Mouse (Mus musculus) liver, embryonic 14.5 days (tissue): Measurements from ENCODE around the gene Mcmbp. TPM values are rescaled to one million over a fixed set of nuclear protein-coding genes. Genes with fewer than 3 reads are reported as not detected.
"Not testable (repeated sequence)": the region's sequence is repeated elsewhere in the genome, so short reads cannot be mapped to it uniquely, and the experiment has no call there.

Experiments
- ATAC-seq: fragments of 200-750 bp; cut with Nextera tagmentation; 2 replicates; pipeline ENCODE4 v1.8.0; 2017; ENCODE audit warnings: moderate number of reproducible peaks, mild to moderate bottlenecking, moderate library complexity; ENCODE audit not compliant: insufficient read depth
- DNase-seq, 3 experiments: peaks; one replicate each; pipeline ENCODE4 v3.0.0-alpha.2; 2012 to 2013; ENCODE audit warnings: low read depth in 3 of 3, low spot score in 3 of 3
- H3K27ac ChIP-seq: fragments of 300-500 bp; sonication (generic); 2 replicates; pipeline ENCODE4 v1.5.1; 2014; ENCODE audit warnings: moderate library complexity, mild to moderate bottlenecking, control low read depth, inconsistent platforms
- H3K27me3 ChIP-seq: fragments of 300-500 bp; sonication (generic); 2 replicates; pipeline ENCODE4 v1.6.1; 2014; ENCODE audit warnings: mild to moderate bottlenecking, low read length, moderate library complexity; ENCODE audit not compliant: control insufficient read depth, insufficient read depth
- H3K36me3 ChIP-seq: fragments of 300-500 bp; sonication (generic); replicated peaks from 2 replicates; pipeline ENCODE4 v1.6.1; 2014; ENCODE audit warnings: low read depth; ENCODE audit not compliant: control insufficient read depth, insufficient read depth
- H3K4me1 ChIP-seq, 2 experiments: fragments of 200-500 bp in 1 of 2; fragments of 300-500 bp in 1 of 2; sonication (generic) in 1 of 2; replicated peaks; 2 replicates each; pipeline ENCODE4 v1.6.1; 2012 to 2014; ENCODE audit warnings: antibody characterized with exemption in 1 of 2, inconsistent platforms in 1 of 2, low read length in 1 of 2; ENCODE audit not compliant: control insufficient read depth in 2 of 2, insufficient read depth in 2 of 2
- H3K4me2 ChIP-seq: fragments of 300-500 bp; sonication (generic); 2 replicates; pipeline ENCODE4 v1.6.1; 2014; ENCODE audit warnings: low read depth, mild to moderate bottlenecking, control low read depth, moderate library complexity
- H3K4me3 ChIP-seq, 2 experiments: fragments of 200-500 bp in 1 of 2; fragments of 300-500 bp in 1 of 2; sonication (generic) in 1 of 2; 2 replicates each; pipeline ENCODE4 v1.5.1; 2012 to 2014; ENCODE audit warnings: low read depth in 2 of 2, low read length in 2 of 2, mild to moderate bottlenecking in 2 of 2, control low read depth in 1 of 2, inconsistent platforms in 1 of 2, moderate library complexity in 1 of 2; ENCODE audit not compliant: insufficient read depth in 1 of 2
- H3K9ac ChIP-seq: fragments of 300-500 bp; sonication (generic); replicated peaks from 2 replicates; pipeline ENCODE4 v1.6.1; 2014; ENCODE audit warnings: mild to moderate bottlenecking, control low read depth, moderate library complexity
- H3K9me3 ChIP-seq: fragments of 300-500 bp; sonication (generic); 2 replicates; pipeline ENCODE4 v1.6.1; 2016; ENCODE audit warnings: low read length, mixed read lengths; ENCODE audit not compliant: control insufficient read depth
- CTCF ChIP-seq: IDR thresholded peaks from 2 replicates; pipeline ENCODE4 v1.5.1; 2016; ENCODE audit warnings: antibody characterized with exemption, low read depth, control low read depth
- EP300 ChIP-seq: IDR thresholded peaks from 2 replicates; pipeline ENCODE4 v1.6.1; 2016; ENCODE audit warnings: antibody characterized with exemption, low read depth
- WGBS: fragments of 180-500 bp; shearing (Covaris S2); extraction: QIAGEN DNeasy Blood & Tissue Kit; methylation state at CpG from one replicate; pipeline ENCODE4 v1.1.7; 2014; ENCODE audit not compliant: insufficient replicate concordance; 5-methylcytosine and 5-hydroxymethylcytosine counted together
- polyA plus RNA-seq, 2 experiments: library from polyadenylated mRNA; depleted of rRNA in 1 of 2; stranded (reverse) in 1 of 2; unstranded in 1 of 2; fragments of >200 nt; fragmentation: Nextera tagmentation in 1 of 2; extraction: Ambion mirVana in 1 of 2; gene quantifications; 2 replicates each; pipeline versions ENCODE4 v1.2.1 to v1.2.3; 2012 to 2014

Gene Mcmbp
- polyA plus RNA-seq, 2 experiments, result 12.6 to 22.0 TPM

- peak; percentile 25 to 34 (median 33) for DNase-seq
- H3K4me1 ChIP-seq, result no peaks in the 10 kb centered on the region
- H3K27ac ChIP-seq, result no peak overlapping the region
- peaks cover 66% of the 10 kb centered on the region for H3K36me3 ChIP-seq
- no peaks in the 10 kb centered on the region for H3K27me3 ChIP-seq
- H3K4me2 ChIP-seq, result no peak overlapping the region
- H3K4me3 ChIP-seq, result no peak overlapping the region
- TF ChIP-seq EP300, result no peak
- peak; percentile 99 for TF ChIP-seq CTCF
- no peaks in the 10 kb centered on the region for H3K9me3 ChIP-seq
- ATAC-seq, result peak; percentile 62; the same call in 1 of the 2 replicates
- H3K9ac ChIP-seq, result no peak overlapping the region
- WGBS, result 26% methylated on average over 4 of the region's 4 CpGs
Observed at GRCm38 (mm10) chr7:128705735-128706134, 34.6 kb downstream of the Mcmbp start.

GRCm38 (mm10) chr7:128699959-128700358 lies 40.3 kb downstream of the Mcmbp start:
- not testable (repeated sequence) for H3K27me3 ChIP-seq, H3K9ac ChIP-seq, H3K4me3 ChIP-seq, H3K4me2 ChIP-seq, H3K4me1 ChIP-seq, H3K27ac ChIP-seq, H3K9me3 ChIP-seq, DNase-seq
- peak; percentile 43; the same call in 1 of the 2 replicates for ATAC-seq
- H3K36me3 ChIP-seq, result peaks cover 50% of the 10 kb centered on the region
- WGBS, result 44% methylated on average over 6 of the region's 6 CpGs

- H3K4me2 ChIP-seq, result no peak overlapping the region
- peaks cover 17% of the 10 kb centered on the region for H3K36me3 ChIP-seq
- peak; percentile 63; the same call in 1 of the 2 replicates for ATAC-seq
- H3K9me3 ChIP-seq, result no peaks in the 10 kb centered on the region
- TF ChIP-seq CTCF, result no peak
- TF ChIP-seq EP300, result no peak
- WGBS, result 24% methylated on average over 10 of the region's 10 CpGs
- no peak overlapping the region for H3K27ac ChIP-seq
- no peaks in the 10 kb centered on the region for H3K27me3 ChIP-seq
- no peak overlapping the region for H3K9ac ChIP-seq
- H3K4me1 ChIP-seq, result peaks cover 0 to 7% of the 10 kb centered on the region in 2 experiments; a peak in 3 of 4 replicates
- DNase-seq, result peak in 1 of 3 experiments; percentile 33
- H3K4me3 ChIP-seq, result no peak overlapping the region
Observed at GRCm38 (mm10) chr7:128694848-128695247, 45.4 kb downstream of the Mcmbp start.

GRCm38 (mm10) chr7:128692163-128692562 lies 48.1 kb downstream of the Mcmbp start:
- Histone ChIP-seq H3K9me3 (no peaks in the 10 kb centered on the region), H3K27ac (no peak overlapping the region), H3K9ac (no peak overlapping the region), H3K4me1 (peaks cover 0 to 7% of the 10 kb centered on the region in 2 experiments; a peak in 3 of 4 replicates), H3K36me3 (peaks cover 7% of the 10 kb centered on the region), H3K4me2 (no peak overlapping the region), H3K4me3 (no peak overlapping the region), H3K27me3 (no peaks in the 10 kb centered on the region)
- ATAC-seq (no peak), DNase-seq (no peak)
- TF ChIP-seq EP300, result no peak
- no peak for TF ChIP-seq CTCF
- WGBS, result 80% methylated on average over 7 of the region's 7 CpGs

GRCm38 (mm10) chr7:128690796-128691195 lies 49.5 kb downstream of the Mcmbp start:
- Histone ChIP-seq H3K27me3 (no peaks in the 10 kb centered on the region), H3K4me1 (peaks cover 0 to 7% of the 10 kb centered on the region in 2 experiments; a peak in 3 of 4 replicates), H3K36me3 (peaks cover 4% of the 10 kb centered on the region; the same call in 1 of the 2 replicates), H3K4me2 (no peak overlapping the region), H3K4me3 (no peak overlapping the region), H3K27ac (no peak overlapping the region), H3K9ac (no peak overlapping the region), H3K9me3 (no peaks in the 10 kb centered on the region)
- DNase-seq, result no peak
- 60% methylated on average over 7 of the region's 7 CpGs for WGBS
- TF ChIP-seq CTCF (no peak), EP300 (no peak)
- no peak for ATAC-seq
